Mouse (Mus musculus) induced T-regulatory cell, adult 2 months (primary cell): Measurements from ENCODE around the gene Gm20388.
"Not testable (repeated sequence)": the region's sequence is repeated elsewhere in the genome, so short reads cannot be mapped to it uniquely, and the experiment has no call there.

ENCODE experiments used
- DNase-seq: peaks from one replicate; pipeline ENCODE4 v3.0.0-alpha.2; 2012; ENCODE audit warnings: low read depth

The Gm20388 gene

GRCm38 (mm10) chr8:123503801-123504467 is 3593.3 kb downstream of the Gm20388 start:
- peak; percentile 39 for DNase-seq

GRCm38 (mm10) chr8:123504591-123505195 is 3594.1 kb downstream of the Gm20388 start:
- DNase-seq = no peak

- no peak for DNase-seq
These were observed 3594.6 kb downstream of the Gm20388 start for GRCm38 (mm10) chr8:123505267-123505666.

GRCm38 (mm10) chr8:123505695-123506094 is 3595.1 kb downstream of the Gm20388 start:
- no peak for DNase-seq

GRCm38 (mm10) chr8:123507153-123507552 is 3596.5 kb downstream of the Gm20388 start:
- DNase-seq = no peak

GRCm38 (mm10) chr8:123510819-123511218 is 3600.2 kb downstream of the Gm20388 start:
- DNase-seq = no peak

- no peak for DNase-seq
These were observed 3603.5 kb downstream of the Gm20388 start for GRCm38 (mm10) chr8:123514136-123514535.

- peak; percentile 35 for DNase-seq
These were observed 3604.3 kb downstream of the Gm20388 start, which contains the start of gene Dbndd1 for GRCm38 (mm10) chr8:123514781-123515539. Gene Dbndd1, minus strand, starts transcription at chr8:123515463.

GRCm38 (mm10) chr8:123515540-123515897 is 3604.9 kb downstream of the Gm20388 start:
- DNase-seq = no peak

- no peak for DNase-seq
These were observed 3606.0 kb downstream of the Gm20388 start for GRCm38 (mm10) chr8:123516596-123516995.

GRCm38 (mm10) chr8:123518172-123518571 is 3607.5 kb downstream of the Gm20388 start:
- no peak for DNase-seq

GRCm38 (mm10) chr8:123518667-123519066 is 3608.0 kb downstream of the Gm20388 start, which contains the start of gene Gas8:
Gene Gas8, plus strand, starts transcription at chr8:123518834.
- DNase-seq = peak; percentile 94

GRCm38 (mm10) chr8:123520048-123520447 is 3609.4 kb downstream of the Gm20388 start:
- not testable (repeated sequence) for DNase-seq

- no peak for DNase-seq
These were observed 3617.3 kb downstream of the Gm20388 start for GRCm38 (mm10) chr8:123527720-123528489.

- DNase-seq = no peak
These were observed 3625.8 kb downstream of the Gm20388 start for GRCm38 (mm10) chr8:123536242-123536989.

GRCm38 (mm10) chr8:123536990-123537380 is 3626.3 kb downstream of the Gm20388 start:
- DNase-seq = no peak

- not testable (repeated sequence) for DNase-seq
These were observed 3627.0 kb downstream of the Gm20388 start for GRCm38 (mm10) chr8:123537641-123538040.

- not testable (repeated sequence) for DNase-seq
These were observed 3653.6 kb downstream of the Gm20388 start for GRCm38 (mm10) chr8:123564221-123564620.

- not testable (repeated sequence) for DNase-seq
These were observed 3664.7 kb downstream of the Gm20388 start for GRCm38 (mm10) chr8:123575386-123575785.

- DNase-seq = not testable (repeated sequence)
These were observed 3690.1 kb downstream of the Gm20388 start for GRCm38 (mm10) chr8:123600666-123601172.

GRCm38 (mm10) chr8:123601457-123601856 is 3690.8 kb downstream of the Gm20388 start:
- DNase-seq = not testable (repeated sequence)
